Mouse (Mus musculus) hindbrain, embryonic 11.5 days (tissue): ENCODE data around the gene Gm35315. TPM values are rescaled to one million over a fixed set of nuclear protein-coding genes. Genes with fewer than 3 reads are reported as not detected.

Experiments
- ATAC-seq: fragments of 200-750 bp; cut with Nextera tagmentation; 2 replicates; pipeline ENCODE4 v1.8.0; 2017; ENCODE audit warnings: mild to moderate bottlenecking, moderate TSS enrichment, moderate library complexity; ENCODE audit not compliant: low FRiP score
- DNase-seq: peaks from one replicate; pipeline ENCODE4 v3.0.0-alpha.2; 2015; ENCODE audit warnings: low spot score
- H3K27ac ChIP-seq: fragments of 300-500 bp; sonication (generic); 2 replicates; pipeline ENCODE4 v1.5.1; 2014; ENCODE audit warnings: mild to moderate bottlenecking, low read depth, low read length
- H3K27me3 ChIP-seq: fragments of 300-500 bp; sonication (generic); 2 replicates; pipeline ENCODE4 v1.6.1; 2014; ENCODE audit warnings: mild to moderate bottlenecking, low read length, moderate library complexity, mixed read lengths; ENCODE audit not compliant: control insufficient read depth, insufficient read depth
- H3K36me3 ChIP-seq: fragments of 300-500 bp; sonication (generic); 2 replicates; pipeline ENCODE4 v1.6.1; 2014; ENCODE audit warnings: mild to moderate bottlenecking, low read length, moderate library complexity, mixed read lengths; ENCODE audit not compliant: control insufficient read depth, insufficient read depth
- H3K4me1 ChIP-seq: fragments of 300-500 bp; sonication (generic); replicated peaks from 2 replicates; pipeline ENCODE4 v1.6.1; 2014; ENCODE audit warnings: low read length, mixed read lengths; ENCODE audit not compliant: control insufficient read depth, insufficient read depth
- H3K4me2 ChIP-seq: fragments of 300-500 bp; sonication (generic); replicated peaks from 2 replicates; pipeline ENCODE4 v1.6.1; 2014; ENCODE audit warnings: mild to moderate bottlenecking, low read depth, low read length
- H3K4me3 ChIP-seq: fragments of 300-500 bp; sonication (generic); 2 replicates; pipeline ENCODE4 v1.5.1; 2014; ENCODE audit warnings: low read depth, low read length
- H3K9ac ChIP-seq: fragments of 300-500 bp; sonication (generic); 2 replicates; pipeline ENCODE4 v1.6.1; 2014; ENCODE audit warnings: low read depth, low read length
- H3K9me3 ChIP-seq: fragments of 300-500 bp; sonication (generic); 2 replicates; pipeline ENCODE4 v1.6.1; 2016; ENCODE audit warnings: low read length; ENCODE audit not compliant: control insufficient read depth
- WGBS: fragments of 180-500 bp; shearing (Covaris S2); extraction: QIAGEN DNeasy Blood & Tissue Kit; methylation state at CpG from one replicate; pipeline ENCODE4 v1.1.7; 2014; 5-methylcytosine and 5-hydroxymethylcytosine counted together
- polyA plus RNA-seq: library from polyadenylated mRNA; unstranded; fragments of >200 nt; fragmentation: Nextera tagmentation; extraction: Ambion mirVana; gene quantifications from 2 replicates; pipeline ENCODE4 v1.2.1, GENCODE M21; 2014

Gene Gm35315
- 0.80 and 1.0 TPM in 2 replicates for polyA plus RNA-seq

- ATAC-seq = peak; percentile 98
- no peaks in the 10 kb centered on the region; the same call in 1 of the 2 replicates for H3K4me1 ChIP-seq
- H3K36me3 ChIP-seq = no peaks in the 10 kb centered on the region
- peak within 1 kb of the TSS; percentile 62 for H3K9ac ChIP-seq
- peak within 1 kb of the TSS; percentile 55 for H3K4me2 ChIP-seq
- no peaks in the 10 kb centered on the region for H3K27me3 ChIP-seq
- H3K27ac ChIP-seq = peak within 1 kb of the TSS; percentile 30
- H3K4me3 ChIP-seq = peak within 1 kb of the TSS; percentile 46
- H3K9me3 ChIP-seq = no peaks in the 10 kb centered on the region
- under 1% methylated on average over 23 of the region's 25 CpGs for WGBS
- DNase-seq = peak; percentile 87
Observed at GRCm38 (mm10) chr5:110094030-110094846, at the start of gene Gm35315. Gene Gm35315, minus strand, starts transcription at chr5:110094420.

GRCm38 (mm10) chr5:110143007-110143406 lies 48.8 kb upstream of the Gm35315 start:
- Histone ChIP-seq H3K36me3 (0 out of 2 replicates have a peak, but pooled peaks cover 5% of the 10 kb centered on the region), H3K27ac (no peak overlapping the region), H3K9ac (no peak overlapping the region), H3K27me3 (no peaks in the 10 kb centered on the region), H3K4me3 (no peak overlapping the region), H3K4me2 (no peak overlapping the region), H3K9me3 (no peaks in the 10 kb centered on the region), H3K4me1 (no peaks in the 10 kb centered on the region)
- 91% methylated on average over 5 of the region's 5 CpGs for WGBS
- no peak for DNase-seq
- ATAC-seq = no peak

- no peak overlapping the region for H3K4me2 ChIP-seq
- H3K4me3 ChIP-seq = no peak overlapping the region
- H3K9me3 ChIP-seq = no peaks in the 10 kb centered on the region
- no peak overlapping the region for H3K9ac ChIP-seq
- DNase-seq = no peak
- H3K4me1 ChIP-seq = no peaks in the 10 kb centered on the region
- no peak for ATAC-seq
- H3K27ac ChIP-seq = no peak overlapping the region
- 91% methylated on average over 2 of the region's 2 CpGs for WGBS
- H3K36me3 ChIP-seq = 0 out of 2 replicates have a peak, but pooled peaks cover 5% of the 10 kb centered on the region
- no peaks in the 10 kb centered on the region for H3K27me3 ChIP-seq
Observed at GRCm38 (mm10) chr5:110142309-110142708, 48.1 kb upstream of the Gm35315 start.

GRCm38 (mm10) chr5:110140424-110140823 lies 46.2 kb upstream of the Gm35315 start:
- Histone ChIP-seq H3K27ac (no peak overlapping the region), H3K4me2 (no peak overlapping the region), H3K36me3 (0 out of 2 replicates have a peak, but pooled peaks cover 2% of the 10 kb centered on the region), H3K27me3 (no peaks in the 10 kb centered on the region), H3K9ac (no peak overlapping the region), H3K4me1 (no peaks in the 10 kb centered on the region), H3K9me3 (no peaks in the 10 kb centered on the region), H3K4me3 (no peak overlapping the region)
- DNase-seq = no peak
- WGBS = 96% methylated on average over 7 of the region's 7 CpGs
- ATAC-seq = no peak

- no peak overlapping the region for H3K27ac ChIP-seq
- no peak overlapping the region for H3K4me2 ChIP-seq
- WGBS = 97% methylated on average over 3 of the region's 3 CpGs
- H3K36me3 ChIP-seq = 0 out of 2 replicates have a peak, but pooled peaks cover 2% of the 10 kb centered on the region
- DNase-seq = no peak
- H3K9me3 ChIP-seq = no peaks in the 10 kb centered on the region
- H3K9ac ChIP-seq = no peak overlapping the region
- H3K27me3 ChIP-seq = no peaks in the 10 kb centered on the region
- no peaks in the 10 kb centered on the region for H3K4me1 ChIP-seq
- H3K4me3 ChIP-seq = no peak overlapping the region
- no peak for ATAC-seq
Observed at GRCm38 (mm10) chr5:110139325-110139724, 45.1 kb upstream of the Gm35315 start.

GRCm38 (mm10) chr5:110137816-110138215 lies 43.6 kb upstream of the Gm35315 start:
- Histone ChIP-seq H3K9me3 (no peaks in the 10 kb centered on the region), H3K27me3 (no peaks in the 10 kb centered on the region), H3K4me2 (no peak overlapping the region), H3K9ac (no peak overlapping the region), H3K4me1 (no peaks in the 10 kb centered on the region), H3K4me3 (no peak overlapping the region), H3K27ac (no peak overlapping the region), H3K36me3 (0 out of 2 replicates have a peak, but pooled peaks cover 2% of the 10 kb centered on the region)
- ATAC-seq (no peak), DNase-seq (no peak)
- WGBS = 91% methylated on average over 3 of the region's 3 CpGs

GRCm38 (mm10) chr5:110136087-110136464 lies 41.9 kb upstream of the Gm35315 start:
- peak overlapping the region; percentile 54 for H3K27ac ChIP-seq
- DNase-seq (no peak), ATAC-seq (peak; percentile 47; the same call in 1 of the 2 replicates)
- H3K9ac ChIP-seq = peak overlapping the region; percentile 75
- WGBS = 8% methylated on average over 18 of the region's 18 CpGs
- H3K27me3 ChIP-seq = no peaks in the 10 kb centered on the region
- H3K9me3 ChIP-seq = no peaks in the 10 kb centered on the region
- no peaks in the 10 kb centered on the region for H3K36me3 ChIP-seq
- no peaks in the 10 kb centered on the region for H3K4me1 ChIP-seq
- H3K4me2 ChIP-seq = peak overlapping the region; percentile 71
- peak overlapping the region; percentile 85 for H3K4me3 ChIP-seq

GRCm38 (mm10) chr5:110135293-110136086 lies 41.3 kb upstream of the Gm35315 start, which contains the start of gene Chfr:
Gene Chfr, plus strand, starts transcription at chr5:110135842.
- Histone ChIP-seq H3K9ac (peak within 1 kb of the TSS; percentile 75), H3K9me3 (no peaks in the 10 kb centered on the region), H3K36me3 (peaks cover 4% of the 10 kb centered on the region; the same call in 1 of the 2 replicates), H3K27me3 (no peaks in the 10 kb centered on the region), H3K4me1 (no peaks in the 10 kb centered on the region), H3K4me3 (peak within 1 kb of the TSS; percentile 85), H3K27ac (peak within 1 kb of the TSS; percentile 54), H3K4me2 (peak within 1 kb of the TSS; percentile 71)
- 3% methylated on average over 46 of the region's 46 CpGs for WGBS
- ATAC-seq (peak; percentile 100), DNase-seq (peak; percentile 98)
